Mouse (Mus musculus): ENCODE results near the gene Catsperg1. TPM values are rescaled to one million over a fixed set of nuclear protein-coding genes. Genes with fewer than 3 reads are reported as not detected.
"Not testable (repeated sequence)": the region's sequence is repeated elsewhere in the genome, so short reads cannot be mapped to it uniquely, and the experiment has no call there.

The Catsperg1 gene
- total and polyA plus RNA-seq, 3 experiments = 0.68 to 2.0 (median 0.93) TPM

DNA sequence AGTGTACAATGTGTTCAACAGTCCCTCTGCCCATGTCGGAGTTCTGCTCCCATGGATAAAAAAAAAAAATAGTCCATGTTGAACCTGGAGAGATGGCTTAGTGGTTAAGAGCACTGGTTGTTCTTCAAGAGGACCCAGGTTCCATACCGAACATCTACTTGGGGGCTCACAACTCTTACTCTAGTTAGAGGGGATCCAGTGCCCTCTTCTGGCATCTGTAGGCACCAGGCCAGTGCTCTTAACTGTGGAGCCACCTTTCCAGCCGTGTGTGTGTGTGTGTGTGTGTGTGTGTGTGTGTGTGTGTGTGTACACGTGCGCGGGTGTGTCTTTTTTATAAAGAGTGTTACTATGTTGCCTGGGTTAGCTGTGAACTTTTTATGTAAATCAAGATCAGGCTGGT is 11.3 kb downstream of the Catsperg1 start:
- Histone ChIP-seq H3K79me2 (replicated peaks; ENCODE audit: control insufficient read depth, extremely low read depth, insufficient read depth, poor library complexity, severe bottlenecking) (no peaks in the 10 kb centered on the region), H3K27me3 (replicated peaks) (no peaks in the 10 kb centered on the region), H3K27ac (ENCODE audit: insufficient read depth, low read depth) (no peak overlapping the region), H3K4me3 (replicated peaks in 1 of 3; ENCODE audit: low read depth in 2 of 3, low read length in 2 of 3, poor library complexity in 1 of 3) (no peak overlapping the region), H3K9ac (ENCODE audit: insufficient read depth, low read depth) (no peak overlapping the region), H3K36me3 (replicated peaks in 1 of 2; ENCODE audit: control insufficient read depth in 1 of 2, insufficient read depth in 1 of 2, low read length in 1 of 2) (no peaks in the 10 kb centered on the region), H3K4me2 (ENCODE audit: insufficient read depth, low read depth, poor library complexity, severe bottlenecking) (no peak overlapping the region), H3K9me3 (replicated peaks; ENCODE audit: low read length) (no peaks in the 10 kb centered on the region), H3K4me1 (ENCODE audit: control insufficient read depth in 1 of 2, insufficient read depth in 2 of 2) (no peaks in the 10 kb centered on the region)
- dilution Hi-C loops (cut with MboI; ENCODE audit: extremely low pct_ligation_motif_present, extremely low pct_unique_long_range_greater_than_20kb, low sequenced_read_pairs) (no loop called here), in situ Hi-C loops (cut with MboI; ENCODE audit: low pct_ligation_motif_present, low pct_unique_long_range_greater_than_20kb, low sequenced_read_pairs) (no loop called here)
- TF ChIP-seq RAD21 (IDR thresholded peaks at IDR 0.05; ENCODE audit: low read depth, low read length) (peak; percentile 42), POLR2AphosphoS2 (IDR thresholded peaks at IDR 0.05; ENCODE audit: low read depth, low read length) (no peak), PAX5 (IDR thresholded peaks at IDR 0.05; ENCODE audit: low read length) (no peak), USF2 (conservative IDR thresholded peaks at IDR 0.05; ENCODE audit: low read depth, low read length) (no peak), CHD2 (IDR thresholded peaks at IDR 0.05; ENCODE audit: low read length) (no peak), MAX (IDR thresholded peaks at IDR 0.05; ENCODE audit: low read length) (no peak), TBP (conservative IDR thresholded peaks at IDR 0.05; ENCODE audit: low read depth, low read length) (no peak), NRF1 (IDR thresholded peaks at IDR 0.05; ENCODE audit: low read depth, low read length) (no peak), CTCF (conservative IDR thresholded peaks at IDR 0.05 in 1 of 2, IDR thresholded peaks at IDR 0.05 in 1 of 2; ENCODE audit: low read depth in 2 of 2, low read length in 2 of 2) (peak in 1 of 2 experiments; percentile 51; a peak in 2 of 4 replicates), RCOR1 (conservative IDR thresholded peaks at IDR 0.05; ENCODE audit: low read depth, low read length) (no peak), ELF1 (IDR thresholded peaks at IDR 0.05; ENCODE audit: low read depth, low read length) (no peak), MYC (IDR thresholded peaks at IDR 0.05; ENCODE audit: low read depth, low read length) (no peak), SMC3 (IDR thresholded peaks at IDR 0.05; ENCODE audit: low read depth, low read length) (peak; percentile 50), GABPA (IDR thresholded peaks at IDR 0.05; ENCODE audit: insufficient replicate concordance, low read depth, low read length) (no peak), BHLHE40 (IDR thresholded peaks at IDR 0.05; ENCODE audit: low read depth, low read length) (0 out of 2 replicates have a peak, but pooled peaks have one; percentile 10)
- no peak for DNase-seq (ENCODE audit: extremely low read depth)

GRCm38 (mm10) chr7:29194230-29194629 is 19.6 kb downstream of the Catsperg1 start:
- H3K4me2 ChIP-seq (ENCODE audit: insufficient read depth, low read depth, poor library complexity, severe bottlenecking); H3K4me3 ChIP-seq (replicated peaks in 1 of 3; ENCODE audit: low read depth in 2 of 3, low read length in 2 of 3, poor library complexity in 1 of 3); H3K27ac ChIP-seq (ENCODE audit: insufficient read depth, low read depth); in situ Hi-C loops (cut with MboI; ENCODE audit: low pct_ligation_motif_present, low pct_unique_long_range_greater_than_20kb, low sequenced_read_pairs); H3K9ac ChIP-seq (ENCODE audit: insufficient read depth, low read depth); dilution Hi-C loops (cut with MboI; ENCODE audit: extremely low pct_ligation_motif_present, extremely low pct_unique_long_range_greater_than_20kb, low sequenced_read_pairs); H3K36me3 ChIP-seq (replicated peaks in 1 of 2; ENCODE audit: control insufficient read depth in 1 of 2, insufficient read depth in 1 of 2, low read length in 1 of 2); H3K79me2 ChIP-seq (replicated peaks; ENCODE audit: control insufficient read depth, extremely low read depth, insufficient read depth, poor library complexity, severe bottlenecking); H3K4me1 ChIP-seq (ENCODE audit: control insufficient read depth in 1 of 2, insufficient read depth in 2 of 2); H3K9me3 ChIP-seq (replicated peaks; ENCODE audit: low read length); H3K27me3 ChIP-seq (replicated peaks); DNase-seq (ENCODE audit: extremely low read depth): not testable (repeated sequence)

DNA sequence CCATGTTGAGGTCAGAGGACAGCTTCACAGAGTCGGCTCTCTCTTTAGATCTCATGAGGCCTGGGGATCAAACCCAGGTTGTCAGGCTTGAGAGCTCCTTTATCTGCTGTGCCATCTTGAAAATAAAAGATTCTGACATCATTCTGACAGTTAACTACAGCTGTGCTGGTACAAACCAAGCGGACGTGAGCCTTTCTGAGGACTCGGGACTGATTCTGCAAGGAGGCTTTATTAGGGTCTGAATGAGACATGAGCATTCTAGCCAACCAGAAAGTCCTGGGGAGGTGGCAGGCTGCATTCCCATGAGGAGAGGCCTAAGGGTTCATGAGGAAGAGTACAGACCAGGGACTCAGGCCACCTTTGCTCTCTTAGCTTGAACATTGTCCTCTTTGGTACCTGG is 32.5 kb downstream of the Catsperg1 start:
- DNase-seq (ENCODE audit: extremely low read depth); H3K9me3 ChIP-seq (replicated peaks; ENCODE audit: low read length); H3K27ac ChIP-seq (ENCODE audit: insufficient read depth, low read depth); H3K4me2 ChIP-seq (ENCODE audit: insufficient read depth, low read depth, poor library complexity, severe bottlenecking); in situ Hi-C loops (cut with MboI; ENCODE audit: low pct_ligation_motif_present, low pct_unique_long_range_greater_than_20kb, low sequenced_read_pairs); dilution Hi-C loops (cut with MboI; ENCODE audit: extremely low pct_ligation_motif_present, extremely low pct_unique_long_range_greater_than_20kb, low sequenced_read_pairs); H3K4me3 ChIP-seq (replicated peaks in 1 of 3; ENCODE audit: low read depth in 2 of 3, low read length in 2 of 3, poor library complexity in 1 of 3); H3K27me3 ChIP-seq (replicated peaks); H3K9ac ChIP-seq (ENCODE audit: insufficient read depth, low read depth): not testable (repeated sequence)
- peaks cover 37% of the 10 kb centered on the region for H3K79me2 ChIP-seq (replicated peaks; ENCODE audit: control insufficient read depth, extremely low read depth, insufficient read depth, poor library complexity, severe bottlenecking)
- peaks cover 4 to 14% of the 10 kb centered on the region in 2 experiments; a peak in 3 of 4 replicates for H3K4me1 ChIP-seq (ENCODE audit: control insufficient read depth in 1 of 2, insufficient read depth in 2 of 2)
- H3K36me3 ChIP-seq (replicated peaks in 1 of 2; ENCODE audit: control insufficient read depth in 1 of 2, insufficient read depth in 1 of 2, low read length in 1 of 2) = peaks cover 14 to 25% of the 10 kb centered on the region in 2 experiments

Data from CH12.LX (cell line).